Comparison of ENCODE assay signal across 15 mouse cellular contexts in the genomic region with DNA sequence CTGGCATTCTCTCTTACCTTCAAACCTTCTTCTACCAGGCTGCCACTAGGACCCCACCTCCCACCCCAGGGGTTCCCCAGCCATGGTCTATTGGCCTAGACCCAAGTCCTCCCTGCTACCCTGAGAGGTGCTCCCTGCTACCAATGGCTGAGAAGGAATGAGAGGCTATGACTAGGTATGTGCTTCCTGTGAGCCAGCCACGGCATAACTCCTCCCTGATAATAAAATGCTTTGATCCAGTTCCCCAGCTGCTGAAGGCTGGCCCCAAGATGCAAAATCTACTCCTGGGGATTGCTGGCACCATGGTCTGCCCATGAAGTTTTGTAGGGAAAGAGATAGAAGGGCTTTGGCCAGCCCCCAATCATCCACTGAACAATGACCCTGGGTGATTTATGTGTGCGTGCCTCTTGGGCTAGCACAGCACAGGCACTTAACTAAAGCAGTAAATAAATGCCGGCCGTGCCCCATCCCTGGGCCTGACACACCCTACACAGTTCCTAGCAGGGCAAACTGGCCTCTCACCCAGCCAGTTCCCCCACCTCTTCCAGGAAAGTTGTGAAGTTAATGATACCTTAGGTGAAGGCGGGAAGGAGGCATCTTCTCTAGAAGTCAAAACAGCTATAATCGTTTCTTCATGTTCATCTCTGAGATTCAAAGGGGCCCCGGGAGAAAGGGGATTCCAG.
"Had no signal": no experiment of that assay in that cellular context is flagged by ENCODE, and none has a peak within 500 bp of the region (broad histone marks: within the 10 kb centered on the region; RNA-seq: fewer than 3 reads in every experiment).

No protein-coding gene starts in this region.

- H3K27ac ChIP-seq: liver, embryonic 13.5 days; liver, embryonic 15.5 days; lung, embryonic 15.5 days; macrophage; midbrain, embryonic 12.5 days; midbrain, embryonic 15.5 days; neural tube, embryonic 12.5 days had no signal

- H3K9me3 ChIP-seq: lung, embryonic 15.5 days; midbrain, embryonic 15.5 days had no signal

- H3K4me1 ChIP-seq: midbrain, embryonic 15.5 days had no signal

- DNase-seq: liver, embryonic 13.5 days; liver, postnatal 0 days; lung, adult 2 months; lung, postnatal 10 days; lung, postnatal 36 days; right cerebral cortex, postnatal 14 days; thymus, adult 18-20 months; thymus, postnatal 14 days; thymus, postnatal 36 days had no signal

- H3K4me2 ChIP-seq: liver, embryonic 13.5 days; liver, embryonic 15.5 days; lung, embryonic 15.5 days; midbrain, embryonic 12.5 days; midbrain, embryonic 15.5 days; neural tube, embryonic 12.5 days had no signal

- H3K36me3 ChIP-seq: liver, embryonic 13.5 days; liver, embryonic 15.5 days; lung, embryonic 15.5 days; midbrain, embryonic 12.5 days; midbrain, embryonic 15.5 days; neural tube, embryonic 12.5 days had no signal

- H3K4me3 ChIP-seq: liver, embryonic 13.5 days; liver, embryonic 15.5 days; lung, embryonic 15.5 days; midbrain, embryonic 12.5 days; midbrain, embryonic 15.5 days; neural tube, embryonic 12.5 days had no signal

- H3K27me3 ChIP-seq: midbrain, embryonic 15.5 days had no signal

- ATAC-seq: liver, postnatal 0 days; midbrain, embryonic 15.5 days had no signal

- H3K9ac ChIP-seq: liver, embryonic 13.5 days; liver, embryonic 15.5 days; liver, postnatal 0 days; lung, embryonic 15.5 days; midbrain, embryonic 12.5 days; midbrain, embryonic 15.5 days; neural tube, embryonic 12.5 days had no signal
